Mouse (Mus musculus) CD4-positive, CD25-positive, alpha-beta regulatory T cell, adult 9 weeks (primary cell): ENCODE results near the gene Arf1. TPM values are rescaled to one million over a fixed set of nuclear protein-coding genes. Genes with fewer than 3 reads are reported as not detected.

ENCODE experiments used
- polyA plus RNA-seq: library from polyadenylated mRNA; unstranded; fragments of 100-300 nt; shearing (Covaris generic); gene quantifications from one replicate; pipeline ENCODE4 v1.2.1, GENCODE M21; 2017

Gene Arf1
- 517 TPM for polyA plus RNA-seq

DNA sequence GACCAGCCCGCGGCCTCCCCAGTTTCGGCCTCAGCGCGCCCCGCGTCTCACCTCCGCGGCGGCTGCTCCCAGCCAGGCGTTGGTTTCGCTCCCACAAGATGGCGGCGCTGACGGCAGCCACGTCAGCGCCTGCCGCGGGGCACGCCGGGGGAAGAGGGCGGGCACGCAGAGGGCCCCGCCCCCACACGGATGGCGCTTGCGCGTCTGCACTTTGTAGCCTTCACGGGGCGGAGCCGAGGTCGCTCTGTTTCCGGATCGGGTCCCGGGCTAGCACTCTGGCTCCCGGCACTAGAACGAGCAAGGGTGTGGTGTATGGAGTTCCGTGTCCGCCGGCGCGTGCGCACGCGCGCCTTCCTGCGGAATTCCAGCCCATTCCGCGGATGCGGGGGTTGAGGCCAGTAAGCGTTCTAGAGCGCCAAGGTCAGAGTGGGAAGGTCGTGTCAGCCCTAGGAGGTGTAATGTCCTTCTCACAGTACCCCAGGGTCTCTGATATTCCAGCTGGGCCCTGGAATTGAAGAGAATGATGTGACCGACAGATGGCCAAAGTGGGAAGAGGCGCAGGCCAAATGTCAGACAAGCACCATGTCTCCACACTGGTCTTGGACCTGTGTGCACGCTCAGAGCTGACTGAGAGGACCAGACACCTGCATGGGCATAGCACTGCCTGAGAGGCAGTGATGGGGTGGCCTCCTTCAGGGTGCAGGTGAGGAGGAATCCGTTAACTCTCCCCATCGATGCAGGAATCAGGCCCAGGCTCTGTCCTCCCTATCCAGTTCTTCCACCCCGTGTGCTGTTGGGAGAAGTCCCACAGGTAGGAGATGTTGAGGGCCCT lies at the start of gene Arf1:
Gene Arf1 (minus strand): TSS at position 149 of the 832 bp plus-strand sequence.

DNA sequence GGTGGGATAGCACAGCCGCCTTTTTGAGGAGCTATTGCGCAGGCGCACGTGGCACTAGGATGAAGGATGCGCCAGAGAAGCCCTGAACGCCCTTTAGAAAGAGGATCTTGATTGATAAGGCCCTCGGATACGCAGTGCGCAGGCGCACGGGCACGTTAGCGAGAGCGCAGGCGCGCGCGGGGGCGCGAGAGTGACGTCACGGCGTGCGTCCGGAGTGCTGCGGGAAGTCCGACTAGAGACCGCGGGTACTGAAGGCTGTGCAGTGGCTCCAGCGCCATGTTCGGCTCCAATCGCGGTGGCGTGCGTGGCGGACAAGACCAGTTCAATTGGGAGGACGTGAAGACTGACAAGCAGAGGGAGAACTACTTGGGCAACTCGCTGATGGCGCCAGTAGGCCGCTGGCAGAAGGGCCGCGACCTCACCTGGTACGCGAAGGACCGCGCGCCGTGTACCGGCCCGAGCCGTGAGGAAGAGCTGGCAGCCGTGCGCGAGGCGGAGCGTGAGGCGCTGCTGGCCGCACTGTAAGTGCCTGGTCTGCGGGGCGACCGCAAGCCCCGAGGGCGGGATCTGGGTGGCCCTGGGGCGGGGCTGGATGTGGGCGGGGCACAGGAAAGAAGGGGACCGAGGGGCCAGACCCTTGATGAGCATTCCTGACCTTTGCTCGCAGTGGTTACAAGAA lies 19.8 kb downstream of the Arf1 start, which contains the start of gene 2310033P09Rik:
Gene 2310033P09Rik (plus strand): TSS at position 169 of the 679 bp plus-strand sequence.

DNA sequence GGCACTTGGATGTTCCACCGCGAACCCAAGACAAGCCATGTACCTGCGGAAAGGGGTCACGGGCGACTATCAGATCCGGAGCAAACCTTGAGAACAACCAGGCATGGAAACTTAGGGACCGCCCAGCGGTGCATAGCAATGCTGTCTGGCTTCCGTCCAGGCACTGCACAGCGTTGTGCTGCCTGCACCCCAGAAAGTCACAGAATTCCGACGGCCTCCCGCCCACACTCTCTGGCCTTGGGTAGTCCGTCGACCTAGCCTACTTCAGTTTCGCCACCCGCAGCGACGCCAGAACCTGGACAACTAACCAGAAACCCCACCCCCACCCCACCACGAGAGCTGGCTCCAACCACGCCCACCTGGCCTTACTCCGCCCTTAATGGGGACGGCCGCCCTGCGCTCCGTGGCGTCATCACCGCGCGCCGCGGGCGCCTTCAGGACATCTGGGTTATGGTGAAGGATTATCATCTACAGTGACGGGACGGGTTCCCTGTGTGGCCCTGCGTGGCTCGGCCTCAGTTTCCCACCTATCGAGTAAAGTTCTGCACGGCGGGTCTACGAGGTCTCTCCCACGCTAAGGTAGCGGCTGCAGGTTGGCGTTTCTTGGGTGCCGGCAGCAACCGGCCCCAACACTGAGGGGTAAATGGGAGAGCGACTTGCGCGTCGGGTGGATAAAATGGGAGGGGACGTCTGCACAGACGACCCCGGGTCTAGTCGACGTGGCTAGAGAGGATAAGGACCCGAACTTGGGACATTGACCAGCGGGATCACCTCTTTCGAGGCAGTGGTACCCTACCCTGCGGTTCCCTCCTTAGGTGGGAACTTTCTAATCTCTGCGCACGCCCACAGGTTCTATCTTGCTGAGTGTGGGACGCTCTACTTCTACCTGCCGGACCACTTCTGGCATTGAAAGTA lies 25.7 kb downstream of the Arf1 start, which contains the start of gene Mrpl55:
Gene Mrpl55 (plus strand): TSS at position 406 of the 915 bp plus-strand sequence.

DNA sequence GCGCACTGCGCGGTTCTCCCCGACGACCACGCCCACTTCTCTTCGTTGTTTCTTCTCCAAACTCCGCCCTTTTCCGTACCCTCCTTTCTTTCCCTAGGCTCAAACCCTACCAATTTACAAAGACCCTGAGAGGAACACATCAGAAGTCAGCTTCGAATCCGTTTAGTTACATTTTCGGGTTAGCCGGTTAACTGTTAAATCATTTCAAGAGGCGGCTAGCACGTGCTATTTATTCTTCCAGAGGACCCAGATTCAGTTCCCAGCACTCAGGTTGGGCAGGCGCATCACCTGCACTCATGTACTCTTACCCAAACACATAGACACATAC lies 36.0 kb downstream of the Arf1 start, which contains the start of gene Guk1:
Gene Guk1 (minus strand): TSS at position 154 of the 328 bp plus-strand sequence.

DNA sequence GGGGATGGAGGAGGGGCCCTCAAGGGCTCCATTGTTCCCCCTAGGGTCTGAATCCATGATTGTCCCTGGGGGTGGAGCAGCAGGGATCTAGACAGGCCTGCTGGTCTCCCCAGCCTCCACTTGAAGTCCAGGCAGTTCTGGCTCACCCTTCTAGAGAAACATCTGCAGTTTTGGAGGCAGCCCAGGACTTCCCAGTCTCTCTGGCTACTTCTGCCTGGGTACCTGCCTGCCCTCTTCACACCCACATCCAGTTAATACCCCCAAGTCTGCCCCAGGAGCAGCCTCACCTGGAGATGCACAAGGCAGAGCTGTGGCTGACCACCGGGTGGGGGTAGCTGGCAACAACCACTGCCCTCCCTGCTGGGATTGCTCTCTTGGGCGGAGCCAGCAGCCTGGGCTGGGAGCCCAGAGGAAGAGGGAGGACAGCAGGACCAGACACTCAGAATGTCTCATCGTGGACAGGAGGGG lies 45.2 kb downstream of the Arf1 start, which contains the start of gene Gjc2:
Gene Gjc2 (minus strand): TSS at position 350 of the 468 bp plus-strand sequence.

DNA sequence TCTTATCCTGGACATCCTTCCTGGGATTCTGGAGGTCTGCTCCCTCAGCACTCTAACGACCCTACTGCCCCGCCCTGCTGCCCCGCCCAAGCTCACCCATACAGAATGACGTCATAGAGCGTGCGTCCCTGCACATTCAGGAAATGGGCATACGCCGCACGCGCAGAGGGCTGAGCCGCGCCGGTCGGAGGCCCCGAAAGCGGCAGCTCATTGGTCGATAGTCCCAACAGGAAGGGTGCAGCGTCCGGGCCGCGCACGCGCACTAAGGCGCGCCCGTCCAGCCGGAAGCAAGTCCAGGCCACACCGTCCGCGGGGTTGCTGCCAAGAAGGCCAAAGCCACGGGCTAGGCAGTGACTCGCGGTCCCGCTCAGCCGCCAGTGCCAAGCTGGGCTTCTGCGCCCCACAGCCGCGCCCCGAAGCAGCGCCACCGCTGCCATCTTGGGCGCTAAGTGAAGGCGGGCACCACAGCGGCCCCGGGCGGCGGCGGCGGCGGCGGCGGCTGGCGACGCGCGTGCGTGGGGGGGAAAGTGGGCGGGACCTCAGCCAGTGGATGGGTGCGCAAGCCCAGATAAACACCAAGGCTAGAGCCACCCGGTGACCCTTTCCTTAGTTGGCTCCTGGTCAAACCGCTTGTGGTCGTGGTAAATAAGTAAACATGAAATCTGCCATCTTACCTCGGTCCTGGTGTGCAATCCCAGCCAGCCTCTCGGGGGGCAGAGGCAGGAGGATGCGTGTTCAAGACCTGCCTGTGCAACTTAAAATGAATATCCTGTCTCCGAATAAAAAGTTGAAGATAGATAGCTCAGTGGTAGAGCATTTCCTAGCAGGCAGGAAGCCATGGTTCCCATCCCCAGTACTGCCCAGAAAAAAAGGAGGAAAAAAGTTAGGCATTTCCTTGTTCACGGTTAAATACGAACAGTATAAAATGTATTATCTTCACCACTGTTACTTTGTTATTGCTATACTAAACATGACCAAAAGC lies 64.5 kb downstream of the Arf1 start, which contains the start of gene Iba57:
Gene Iba57 (minus strand): TSS at position 485 of the 982 bp plus-strand sequence.

Other genes with a start within 250 kb of the Arf1 start
- gene Obscn, start 91.9 kb downstream of the Arf1 start, polyA plus RNA-seq: not detected
- 0.93 TPM for gene Iba57, start 64.5 kb downstream of the Arf1 start, polyA plus RNA-seq
- gene Gjc2, start 45.1 kb downstream of the Arf1 start, polyA plus RNA-seq: not detected
- gene Guk1, start 36.1 kb downstream of the Arf1 start, polyA plus RNA-seq: 85.4 TPM
- 54.4 TPM for gene Mrpl55, start 25.8 kb downstream of the Arf1 start, polyA plus RNA-seq
- gene 2310033P09Rik, start 19.9 kb downstream of the Arf1 start, polyA plus RNA-seq: 25.8 TPM
- not detected for gene Wnt3a, start 62.5 kb upstream of the Arf1 start, polyA plus RNA-seq
- gene Wnt9a, start 78.7 kb upstream of the Arf1 start, polyA plus RNA-seq: not detected
- gene Prss38, start 147.4 kb upstream of the Arf1 start, polyA plus RNA-seq: not detected
- 15.0 TPM for gene Jmjd4, start 221.8 kb upstream of the Arf1 start, polyA plus RNA-seq
- gene Snap47, start 222.9 kb upstream of the Arf1 start, polyA plus RNA-seq: 66.8 TPM
- 4.8 TPM for gene Zfp867, start 244.2 kb upstream of the Arf1 start, polyA plus RNA-seq